ENCODE assay signal across 7 mouse cellular contexts in genomic region chr11:30161744-30162143, GRCm38 (mm10).
DNase-seq lines count a peak whose midpoint lies in the region; ATAC-seq and TF ChIP-seq lines count a peak whose summit lies in the region.

No protein-coding gene starts in this region.

- no peak for TF ChIP-seq POLR2A in kidney, adult 2 months (IDR thresholded peaks at IDR 0.05; ENCODE audit: low read depth, low read length)

- H3K4me3 ChIP-seq in kidney, adult 2 months (ENCODE audit: insufficient read depth, low read depth, low read length) = no peak overlapping the region
- no peak overlapping the region for H3K4me3 ChIP-seq in midbrain, embryonic 13.5 days (replicated peaks)
- H3K4me3 ChIP-seq in midbrain, embryonic 16.5 days (ENCODE audit: low read depth, low read length) = no peak overlapping the region
- H3K4me3 ChIP-seq in intestine, embryonic 14.5 days (ENCODE audit: low read depth, low read length) = no peak overlapping the region
- no peak overlapping the region for H3K4me3 ChIP-seq in stomach, postnatal 0 days (ENCODE audit: low read depth, low read length)

- H3K4me1 ChIP-seq in kidney, adult 2 months (ENCODE audit: control insufficient read depth, insufficient read depth, low read length) = peaks cover 32% of the 10 kb centered on the region
- peaks cover 23% of the 10 kb centered on the region for H3K4me1 ChIP-seq in midbrain, embryonic 13.5 days (replicated peaks)
- H3K4me1 ChIP-seq in midbrain, embryonic 16.5 days (ENCODE audit: control insufficient read depth, insufficient read depth, low read length) = peaks cover 22% of the 10 kb centered on the region
- peaks cover 30% of the 10 kb centered on the region for H3K4me1 ChIP-seq in intestine, embryonic 14.5 days (replicated peaks; ENCODE audit: control insufficient read depth, insufficient read depth, low read length)
- peaks cover 7% of the 10 kb centered on the region for H3K4me1 ChIP-seq in stomach, postnatal 0 days (replicated peaks; ENCODE audit: control insufficient read depth, insufficient read depth)

- no peaks in the 10 kb centered on the region for H3K27me3 ChIP-seq in kidney, adult 2 months (replicated peaks; ENCODE audit: control insufficient read depth, insufficient read depth, low read length)
- no peaks in the 10 kb centered on the region for H3K27me3 ChIP-seq in midbrain, embryonic 13.5 days
- no peaks in the 10 kb centered on the region for H3K27me3 ChIP-seq in midbrain, embryonic 16.5 days (ENCODE audit: control insufficient read depth, insufficient read depth, low read depth, low read length)
- H3K27me3 ChIP-seq in intestine, embryonic 14.5 days (replicated peaks; ENCODE audit: control insufficient read depth, insufficient read depth, low read length) = no peaks in the 10 kb centered on the region
- no peaks in the 10 kb centered on the region for H3K27me3 ChIP-seq in stomach, postnatal 0 days (ENCODE audit: control insufficient read depth, insufficient read depth, low read length)

- H3K4me2 ChIP-seq in midbrain, embryonic 13.5 days (replicated peaks) = no peak overlapping the region
- H3K4me2 ChIP-seq in midbrain, embryonic 16.5 days (ENCODE audit: low read length) = no peak overlapping the region
- no peak overlapping the region for H3K4me2 ChIP-seq in intestine, embryonic 14.5 days (ENCODE audit: low read length)
- H3K4me2 ChIP-seq in stomach, postnatal 0 days (replicated peaks; ENCODE audit: low read depth) = no peak overlapping the region

- no peaks in the 10 kb centered on the region for H3K9me3 ChIP-seq in midbrain, embryonic 13.5 days
- no peaks in the 10 kb centered on the region for H3K9me3 ChIP-seq in midbrain, embryonic 16.5 days (replicated peaks; ENCODE audit: control insufficient read depth, low read length, poor library complexity, severe bottlenecking)
- no peaks in the 10 kb centered on the region for H3K9me3 ChIP-seq in intestine, embryonic 14.5 days (ENCODE audit: control insufficient read depth, low read length)
- H3K9me3 ChIP-seq in stomach, postnatal 0 days (ENCODE audit: control insufficient read depth, low read length) = no peaks in the 10 kb centered on the region

- H3K9ac ChIP-seq in midbrain, embryonic 13.5 days (replicated peaks) = no peak overlapping the region
- H3K9ac ChIP-seq in midbrain, embryonic 16.5 days (ENCODE audit: low read depth, low read length) = no peak overlapping the region
- H3K9ac ChIP-seq in intestine, embryonic 14.5 days (ENCODE audit: low read length) = no peak overlapping the region
- H3K9ac ChIP-seq in stomach, postnatal 0 days (ENCODE audit: low read length) = no peak overlapping the region

- peaks cover 2% of the 10 kb centered on the region; the same call in 1 of the 2 replicates for H3K36me3 ChIP-seq in kidney, adult 2 months (ENCODE audit: control insufficient read depth, insufficient read depth, low read length)
- H3K36me3 ChIP-seq in midbrain, embryonic 13.5 days = peaks cover 7% of the 10 kb centered on the region; the same call in 1 of the 2 replicates
- H3K36me3 ChIP-seq in midbrain, embryonic 16.5 days (ENCODE audit: control insufficient read depth, insufficient read depth, low read length) = no peaks in the 10 kb centered on the region
- H3K36me3 ChIP-seq in intestine, embryonic 14.5 days (ENCODE audit: control insufficient read depth, insufficient read depth, low read length) = peaks cover 22% of the 10 kb centered on the region
- H3K36me3 ChIP-seq in stomach, postnatal 0 days (ENCODE audit: control insufficient read depth, insufficient read depth, low read length) = no peaks in the 10 kb centered on the region; the same call in 1 of the 2 replicates

- DNase-seq in kidney, adult 2 months = no peak
- no peak for DNase-seq in kidney, adult 9 months
- DNase-seq in intestine, embryonic 14.5 days (ENCODE audit: low spot score) = no peak
- DNase-seq in stomach, postnatal 0 days (ENCODE audit: low spot score) = no peak
- DNase-seq in layer of hippocampus, adult 9-10 months (ENCODE audit: low spot score) = no peak

- no peak for TF ChIP-seq CTCF in kidney, adult 2 months (conservative IDR thresholded peaks at IDR 0.05; ENCODE audit: insufficient read depth, insufficient read length, low read depth, low read length)
- no peak for TF ChIP-seq CTCF in stomach, postnatal 0 days (IDR thresholded peaks at IDR 0.05; ENCODE audit: low read depth)

- no peak for ATAC-seq in midbrain, embryonic 13.5 days
- ATAC-seq in midbrain, embryonic 16.5 days = no peak
- ATAC-seq in intestine, embryonic 14.5 days (replicated peaks; ENCODE audit: low FRiP score, low TSS enrichment, low read depth) = no peak
- no peak for ATAC-seq in stomach, postnatal 0 days (ENCODE audit: low FRiP score, low TSS enrichment)

- WGBS in kidney, adult 2 months = 85% methylated on average over 1 of the region's 1 CpGs
- WGBS in midbrain, embryonic 13.5 days = 95% methylated on average over 1 of the region's 1 CpGs
- 96% methylated on average over 1 of the region's 1 CpGs for WGBS in midbrain, embryonic 16.5 days
- 76% methylated on average over 1 of the region's 1 CpGs for WGBS in intestine, embryonic 14.5 days
- 82% methylated on average over 1 of the region's 1 CpGs for WGBS in stomach, postnatal 0 days

- no peak for TF ChIP-seq EP300 in stomach, postnatal 0 days (optimal IDR thresholded peaks at IDR 0.05)

- H3K27ac ChIP-seq in kidney, adult 2 months (ENCODE audit: insufficient read depth, low read depth, low read length) = peak overlapping the region; percentile 42; the same call in 1 of the 2 replicates
- H3K27ac ChIP-seq in midbrain, embryonic 13.5 days = 0 out of 2 replicates have a peak overlapping the region, but pooled peaks have one; percentile 16
- H3K27ac ChIP-seq in midbrain, embryonic 16.5 days (ENCODE audit: low read length) = no peak overlapping the region
- peak overlapping the region; percentile 74; the same call in 1 of the 2 replicates for H3K27ac ChIP-seq in intestine, embryonic 14.5 days (ENCODE audit: low read depth)
- peak overlapping the region; percentile 69 for H3K27ac ChIP-seq in stomach, postnatal 0 days (replicated peaks)
